Mouse (Mus musculus): ENCODE measurements around the gene Abhd2.

The Abhd2 gene

GRCm38 (mm10) chr7:79333419-79333818, 60.4 kb downstream of the Abhd2 start:
- DNase-seq = no peak

- DNase-seq = no peak
Observed at GRCm38 (mm10) chr7:79336362-79336910, 63.4 kb downstream of the Abhd2 start.

- DNase-seq = peak; percentile 73
Observed at GRCm38 (mm10) chr7:79345902-79346301, 72.9 kb downstream of the Abhd2 start.

GRCm38 (mm10) chr7:79346555-79347075, 73.6 kb downstream of the Abhd2 start:
- DNase-seq = no peak

GRCm38 (mm10) chr7:79347108-79347813, 74.3 kb downstream of the Abhd2 start:
- DNase-seq = no peak

- no peak for DNase-seq
Observed at GRCm38 (mm10) chr7:79348816-79349215, 75.8 kb downstream of the Abhd2 start.

- peak; percentile 81 for DNase-seq
Observed at GRCm38 (mm10) chr7:79349738-79350386, 76.9 kb downstream of the Abhd2 start.

- DNase-seq = no peak
Observed at GRCm38 (mm10) chr7:79358350-79359182, 85.6 kb downstream of the Abhd2 start.

GRCm38 (mm10) chr7:79359183-79359435, 86.1 kb downstream of the Abhd2 start:
- no peak for DNase-seq

- no peak for DNase-seq
Observed at GRCm38 (mm10) chr7:79360056-79360455, 87.1 kb downstream of the Abhd2 start.

- no peak for DNase-seq
Observed at GRCm38 (mm10) chr7:79362208-79362607, 89.2 kb downstream of the Abhd2 start.

GRCm38 (mm10) chr7:79362830-79363229, 89.8 kb downstream of the Abhd2 start:
- no peak for DNase-seq

GRCm38 (mm10) chr7:79363370-79364043, 90.5 kb downstream of the Abhd2 start:
- DNase-seq = peak; percentile 36

- no peak for DNase-seq
Observed at GRCm38 (mm10) chr7:79368664-79369063, 95.7 kb downstream of the Abhd2 start.

- no peak for DNase-seq
Observed at GRCm38 (mm10) chr7:79369416-79369815, 96.4 kb downstream of the Abhd2 start.

- peak; percentile 66 for DNase-seq
Observed at GRCm38 (mm10) chr7:79371321-79371879, 98.4 kb downstream of the Abhd2 start.

GRCm38 (mm10) chr7:79374017-79374416, 101.0 kb downstream of the Abhd2 start:
- DNase-seq = no peak

GRCm38 (mm10) chr7:79375594-79375993, 102.6 kb downstream of the Abhd2 start:
- DNase-seq = no peak

GRCm38 (mm10) chr7:79376516-79377275, 103.7 kb downstream of the Abhd2 start:
- no peak for DNase-seq

- no peak for DNase-seq
Observed at GRCm38 (mm10) chr7:79386422-79387133, 113.6 kb downstream of the Abhd2 start, which contains the start of gene Rlbp1. Gene Rlbp1 (minus strand): TSS chr7:79387048.

GRCm38 (mm10) chr7:79387140-79387539, 114.1 kb downstream of the Abhd2 start:
- no peak for DNase-seq
